Mouse (Mus musculus): ENCODE measurements around the gene Sptlc3.

Sptlc3 gene

GRCm38 (mm10) chr2:139637861-139638260 lies 144.1 kb downstream of the Sptlc3 start:
- 52% methylated on average over 2 of the region's 2 CpGs for WGBS

- WGBS = 60% methylated on average over 7 of the region's 7 CpGs
Observed at GRCm38 (mm10) chr2:139641757-139642385, 148.2 kb downstream of the Sptlc3 start.

- 60% methylated on average over 3 of the region's 3 CpGs for WGBS
Observed at GRCm38 (mm10) chr2:139649518-139649917, 155.8 kb downstream of the Sptlc3 start.

GRCm38 (mm10) chr2:139656750-139657149 lies 163.0 kb downstream of the Sptlc3 start:
- 52% methylated on average over 4 of the region's 4 CpGs for WGBS

GRCm38 (mm10) chr2:139671838-139672237 lies 178.1 kb downstream of the Sptlc3 start:
- 75% methylated on average over 3 of the region's 3 CpGs for whole genome bisulfite sequencing

- WGBS = 35% methylated on average over 2 of the region's 2 CpGs
Observed at GRCm38 (mm10) chr2:139672371-139672770, 178.7 kb downstream of the Sptlc3 start.

- under 1% methylated on average over 52 of the region's 52 CpGs for WGBS
Observed at GRCm38 (mm10) chr2:139677065-139677762, 183.5 kb downstream of the Sptlc3 start.

- WGBS = under 1% methylated on average over 33 of the region's 39 CpGs
Observed at GRCm38 (mm10) chr2:139677809-139678274, 184.1 kb downstream of the Sptlc3 start, which contains the start of gene Ism1. TSS of gene Ism1 (plus strand) at chr2:139678178.

- WGBS = 1% methylated on average over 84 of the region's 84 CpGs
Observed at GRCm38 (mm10) chr2:139678275-139679140, 184.8 kb downstream of the Sptlc3 start.

- 81% methylated on average over 3 of the region's 3 CpGs for WGBS
Observed at GRCm38 (mm10) chr2:139682540-139682939, 188.8 kb downstream of the Sptlc3 start.

Data from cerebral cortex, adult 2 months (tissue).